Mouse (Mus musculus) adrenal gland, adult 8-10 months (tissue): ENCODE data around the gene Plekha6. TPM values are rescaled to one million over a fixed set of nuclear protein-coding genes. Genes with fewer than 3 reads are reported as not detected.

Experiments
- DNase-seq: peaks from one replicate; pipeline ENCODE4 v3.0.0; 2022
- total RNA-seq, 4 experiments: library from RNA; stranded (reverse); gene quantifications; 2 replicates each; pipeline ENCODE4 v1.2.4; 2022

The Plekha6 gene
- 10 to 100 TPM; 16.1 to 56.7 (median 33.1) TPM for total RNA-seq

DNA sequence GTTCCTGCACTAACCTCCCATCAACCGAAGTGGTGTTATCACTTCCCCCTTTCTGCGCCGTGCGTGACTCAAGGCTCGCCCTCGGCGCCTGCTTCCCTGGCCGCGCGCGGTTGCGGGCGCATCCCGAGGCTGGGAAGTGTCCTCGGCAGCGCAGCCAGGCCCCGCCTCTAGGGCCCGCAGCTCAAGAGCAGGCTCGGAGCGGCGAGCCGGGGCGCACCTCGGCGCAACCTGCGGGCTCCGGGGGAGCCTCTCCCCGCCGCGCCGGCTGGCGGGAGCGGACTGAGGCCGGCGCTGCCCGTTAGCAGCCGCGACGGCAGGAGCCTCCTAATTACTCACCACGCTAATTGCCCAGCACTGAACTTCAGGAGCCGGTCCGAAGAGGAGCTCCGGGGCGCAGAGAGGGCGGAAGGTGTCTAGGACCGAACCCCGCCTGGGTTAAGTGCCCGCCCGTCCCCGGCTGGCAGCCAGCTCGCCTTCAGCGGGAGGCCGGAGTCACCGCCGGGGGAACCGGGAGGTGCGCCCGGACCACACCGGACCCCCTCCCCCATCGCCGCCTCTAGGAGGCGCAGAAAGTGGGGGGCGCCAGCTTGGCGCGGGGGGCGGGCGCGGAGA, at the start of gene Plekha6:
Gene Plekha6 (plus strand): TSS at position 391 of the 612 bp plus-strand sequence.
- DNase-seq, result no peak

- no peak for DNase-seq
These were observed 47.9 kb upstream of the Plekha6 start for GRCm38 (mm10) chr1:133116108-133116507.

DNA sequence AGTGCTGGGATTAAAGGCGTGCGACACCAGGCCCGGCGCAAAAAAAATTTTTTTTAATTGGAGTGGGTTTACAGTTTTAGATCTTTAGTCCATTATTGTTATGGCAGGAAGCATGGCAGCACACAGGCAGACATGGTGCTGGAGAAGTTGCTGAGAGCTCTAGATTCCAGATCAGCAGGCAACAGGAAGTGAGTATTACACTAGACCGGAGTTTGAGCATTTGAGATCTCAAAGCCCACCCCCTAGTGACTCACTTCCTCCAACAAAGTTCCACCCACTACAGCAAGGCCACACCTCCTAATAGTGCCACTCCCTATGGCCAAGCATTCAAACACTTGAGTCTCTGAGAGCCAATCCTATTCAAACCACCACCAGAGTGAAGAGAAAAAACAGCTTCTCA, 45.9 kb upstream of the Plekha6 start:
- no peak for DNase-seq

- DNase-seq, result no peak
These were observed 45.2 kb upstream of the Plekha6 start for GRCm38 (mm10) chr1:133118844-133119243.

GRCm38 (mm10) chr1:133119931-133120712, 43.9 kb upstream of the Plekha6 start:
- no peak for DNase-seq

DNA sequence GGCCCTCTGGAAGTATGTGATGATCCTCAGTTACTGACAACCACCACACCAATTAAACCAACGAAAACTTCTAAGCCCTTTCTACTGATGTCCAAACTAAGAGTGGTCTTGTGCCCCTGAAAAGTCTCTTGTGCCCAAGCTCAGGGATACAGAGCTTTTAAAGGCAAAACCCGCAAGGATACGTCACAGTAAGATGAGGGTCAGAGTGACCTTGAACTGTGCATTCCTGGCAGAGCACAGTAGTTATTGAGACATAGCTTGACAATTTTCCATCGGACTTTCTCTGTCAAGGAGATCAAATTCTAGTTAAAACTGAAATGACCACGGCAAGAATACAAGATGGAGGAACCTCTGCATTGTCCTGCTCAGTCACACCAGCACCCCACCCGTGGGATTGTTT, 42.8 kb upstream of the Plekha6 start:
- no peak for DNase-seq

DNA sequence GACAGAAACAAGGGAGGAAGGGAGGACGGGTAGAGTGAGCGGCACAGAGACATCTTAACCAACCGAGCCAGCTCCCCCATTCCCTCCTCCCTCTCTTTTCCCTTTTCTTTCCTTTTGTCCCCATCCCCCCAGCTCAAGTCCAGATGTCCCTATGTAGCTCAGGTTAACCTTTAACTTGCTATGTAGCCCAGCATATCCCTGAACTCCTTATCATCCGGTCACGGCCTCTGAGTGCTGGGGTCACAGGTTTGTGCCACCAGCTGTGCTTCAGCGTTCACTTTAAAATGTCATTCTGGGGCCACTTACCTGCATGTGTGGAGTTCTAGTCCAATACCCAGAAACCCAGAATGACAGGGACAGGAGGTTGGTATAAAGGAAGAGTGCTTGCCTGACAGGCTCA, 39.9 kb upstream of the Plekha6 start:
- DNase-seq, result no peak

- no peak for DNase-seq
These were observed 38.2 kb upstream of the Plekha6 start for GRCm38 (mm10) chr1:133125640-133126364.

GRCm38 (mm10) chr1:133126365-133126740, 37.7 kb upstream of the Plekha6 start:
- DNase-seq, result no peak

DNA sequence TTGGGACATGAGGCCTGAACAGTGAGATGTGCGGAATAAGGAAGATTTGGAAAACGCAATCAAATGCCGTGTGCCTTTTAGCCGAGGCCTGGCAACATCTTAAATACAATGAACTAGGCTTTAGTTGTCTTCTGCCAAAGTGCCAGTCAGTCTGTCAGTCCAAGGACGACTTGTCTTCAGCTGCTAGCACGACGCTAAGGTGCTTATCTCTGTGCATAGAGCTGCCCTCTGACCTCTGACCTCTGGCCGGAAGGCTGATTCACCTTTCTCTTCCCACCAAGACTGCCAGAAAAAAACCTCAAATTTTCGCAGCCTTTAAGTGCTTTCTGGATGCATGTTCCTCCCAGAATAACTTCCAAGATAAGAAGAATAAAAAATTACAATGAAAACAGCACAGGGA, 36.7 kb upstream of the Plekha6 start:
- no peak for DNase-seq

GRCm38 (mm10) chr1:133129471-133130221, 34.4 kb upstream of the Plekha6 start:
- no peak for DNase-seq

DNA sequence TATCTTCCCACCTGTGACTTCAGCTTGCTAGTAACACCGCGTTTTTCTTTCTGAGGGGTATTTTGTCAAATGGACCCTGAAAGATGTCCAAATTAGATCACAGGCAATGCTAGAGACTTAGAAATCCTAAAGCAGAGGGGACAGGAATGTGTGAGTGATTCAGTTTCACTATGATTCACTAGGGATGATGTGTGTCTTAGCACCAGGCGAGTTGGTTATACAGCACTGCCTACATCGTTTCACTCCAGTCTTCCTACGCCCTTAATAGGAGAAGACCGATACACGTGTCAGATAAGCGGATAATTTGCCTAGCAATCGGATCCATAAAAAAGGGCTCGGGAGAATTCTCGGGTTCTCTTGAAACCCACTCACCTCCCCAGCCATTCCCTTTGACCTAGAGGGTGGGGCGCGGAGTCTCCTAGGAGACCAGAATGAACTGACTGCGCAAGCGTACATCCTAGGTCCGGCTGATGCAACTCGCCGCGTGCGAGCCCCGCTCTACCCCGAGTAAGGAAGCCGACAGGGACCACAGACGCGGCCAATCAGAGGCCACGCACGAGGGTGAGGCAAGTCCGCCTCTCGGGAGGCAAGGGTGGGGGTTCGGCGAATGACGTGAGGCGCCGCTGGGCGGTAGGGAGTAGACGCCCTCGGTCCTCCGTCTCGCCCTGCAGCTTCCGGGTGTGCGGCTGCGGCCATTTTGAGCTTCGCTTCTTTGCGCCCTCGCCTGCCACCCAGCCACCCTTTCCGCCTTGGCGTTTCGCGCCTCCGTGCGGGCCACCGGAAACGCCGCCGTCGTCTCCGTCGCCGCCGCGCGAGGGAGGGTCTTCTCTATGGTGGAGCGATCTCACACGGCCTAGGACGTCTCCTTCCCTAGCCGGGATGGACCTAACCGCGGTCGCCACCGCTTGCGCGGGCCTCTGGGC, 33.1 kb upstream of the Plekha6 start, which contains the start of gene Ppp1r15b:
Gene Ppp1r15b (plus strand): TSS at position 506 of the 923 bp plus-strand sequence.
- peak; percentile 100 for DNase-seq

DNA sequence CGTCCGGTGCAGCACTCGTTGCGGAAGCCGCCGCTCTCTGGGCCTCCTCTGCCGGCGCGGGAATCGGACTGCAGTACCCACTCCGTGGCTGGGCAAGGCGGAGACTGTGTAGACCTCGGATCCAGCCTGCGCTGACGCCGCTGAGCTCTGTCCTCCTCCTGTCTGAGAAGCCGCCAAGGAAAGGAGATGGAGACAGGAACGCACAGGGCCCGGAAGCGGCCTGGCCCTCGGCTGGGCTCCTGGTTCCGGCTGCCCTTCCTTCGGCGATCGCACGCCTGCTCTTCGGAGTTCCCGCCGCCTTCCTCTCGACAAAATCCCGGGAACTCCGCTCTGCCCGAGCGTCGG, 32.5 kb upstream of the Plekha6 start:
- DNase-seq, result no peak

DNA sequence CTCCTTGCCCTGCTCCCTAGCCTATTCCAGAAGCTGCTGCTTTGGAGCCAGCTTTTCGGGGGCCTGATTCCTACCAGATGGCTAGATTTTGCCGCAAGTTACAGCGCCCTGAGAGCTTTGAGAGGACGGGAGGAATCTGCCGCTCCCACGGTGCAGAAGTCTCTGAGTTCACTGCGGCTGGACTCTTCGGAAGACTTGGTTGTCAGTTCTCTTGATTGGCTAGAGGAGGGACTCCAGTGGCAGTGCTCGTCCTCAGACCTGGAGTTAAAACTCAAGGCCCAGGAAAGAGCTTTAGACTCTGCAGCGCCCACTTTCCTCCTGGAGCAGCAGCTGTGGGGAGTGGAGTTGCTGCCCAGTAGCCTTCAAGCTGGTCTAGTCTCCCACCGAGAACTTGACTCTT, 32.1 kb upstream of the Plekha6 start:
- no peak for DNase-seq

DNA sequence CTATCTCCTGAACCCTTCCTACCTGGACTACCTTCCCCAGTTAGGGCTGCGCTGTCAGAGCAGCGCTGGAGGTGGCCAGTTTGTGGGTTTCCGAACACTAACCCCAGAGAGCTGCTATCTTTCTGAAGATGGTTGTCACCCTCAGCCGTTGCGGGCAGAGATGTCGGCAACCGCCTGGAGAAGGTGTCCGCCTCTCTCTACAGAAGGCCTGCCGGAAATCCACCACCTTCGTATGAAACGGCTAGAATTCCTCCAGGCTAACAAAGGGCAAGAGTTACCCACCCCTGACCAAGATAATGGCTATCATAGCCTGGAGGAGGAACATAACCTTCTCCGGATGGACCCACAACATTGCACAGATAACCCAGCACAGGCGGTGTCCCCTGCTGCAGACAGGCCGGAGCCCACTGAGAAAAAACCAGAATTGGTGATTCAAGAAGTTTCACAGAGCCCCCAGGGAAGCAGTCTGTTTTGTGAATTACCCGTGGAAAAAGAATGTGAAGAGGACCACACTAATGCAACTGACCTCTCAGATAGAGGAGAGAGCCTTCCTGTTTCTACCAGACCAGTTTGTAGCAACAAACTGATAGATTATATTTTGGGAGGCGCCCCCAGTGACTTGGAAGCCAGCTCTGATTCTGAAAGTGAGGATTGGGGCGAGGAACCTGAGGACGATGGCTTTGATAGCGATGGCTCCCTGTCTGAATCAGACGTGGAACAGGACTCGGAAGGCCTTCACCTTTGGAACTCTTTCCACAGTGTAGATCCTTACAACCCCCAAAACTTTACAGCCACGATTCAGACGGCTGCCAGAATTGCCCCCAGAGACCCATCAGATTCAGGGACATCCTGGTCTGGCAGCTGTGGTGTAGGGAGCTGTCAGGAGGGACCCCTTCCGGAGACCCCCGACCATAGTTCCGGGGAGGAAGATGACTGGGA, 31.4 kb upstream of the Plekha6 start:
- no peak for DNase-seq

DNA sequence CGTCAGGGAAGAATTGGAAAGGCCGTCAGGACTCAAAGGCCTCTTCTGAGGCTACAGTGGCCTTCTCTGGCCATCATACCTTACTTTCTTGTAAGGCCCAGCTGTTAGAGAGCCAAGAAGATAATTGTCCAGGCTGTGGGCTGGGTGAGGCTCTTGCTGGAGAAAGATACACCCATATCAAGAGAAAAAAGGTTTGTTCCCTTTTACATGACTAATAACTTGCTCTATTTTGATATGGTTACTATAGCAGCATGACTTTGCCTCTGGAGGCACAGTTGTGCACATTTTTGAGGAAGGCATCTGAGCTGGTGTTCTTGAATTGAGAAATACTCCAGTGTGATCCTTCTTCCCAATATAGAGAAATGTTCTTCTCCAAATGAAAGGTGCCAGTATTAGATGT, 30.6 kb upstream of the Plekha6 start:
- no peak for DNase-seq

GRCm38 (mm10) chr1:133134071-133134470, 29.9 kb upstream of the Plekha6 start:
- no peak for DNase-seq

GRCm38 (mm10) chr1:133134881-133135280, 29.1 kb upstream of the Plekha6 start:
- DNase-seq, result no peak

DNA sequence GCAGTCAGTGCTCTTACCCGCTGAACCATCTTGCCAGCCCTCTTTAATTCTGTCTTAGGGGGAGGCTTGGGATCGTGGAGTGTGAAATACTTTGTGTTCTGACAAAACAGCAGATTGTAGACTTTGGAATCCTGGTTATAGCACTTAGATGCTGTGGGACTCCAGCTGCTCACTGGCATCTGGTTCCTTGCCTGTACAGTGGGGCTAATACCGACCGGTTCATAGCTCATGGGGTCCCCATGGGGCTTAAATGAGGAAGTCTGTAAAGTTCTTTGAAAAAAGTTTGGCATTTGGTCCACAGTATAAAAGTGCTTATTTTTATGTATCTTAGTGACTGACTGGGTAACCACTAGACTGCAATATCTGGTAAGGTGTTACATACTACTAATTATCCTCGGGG, 28.2 kb upstream of the Plekha6 start:
- no peak for DNase-seq

DNA sequence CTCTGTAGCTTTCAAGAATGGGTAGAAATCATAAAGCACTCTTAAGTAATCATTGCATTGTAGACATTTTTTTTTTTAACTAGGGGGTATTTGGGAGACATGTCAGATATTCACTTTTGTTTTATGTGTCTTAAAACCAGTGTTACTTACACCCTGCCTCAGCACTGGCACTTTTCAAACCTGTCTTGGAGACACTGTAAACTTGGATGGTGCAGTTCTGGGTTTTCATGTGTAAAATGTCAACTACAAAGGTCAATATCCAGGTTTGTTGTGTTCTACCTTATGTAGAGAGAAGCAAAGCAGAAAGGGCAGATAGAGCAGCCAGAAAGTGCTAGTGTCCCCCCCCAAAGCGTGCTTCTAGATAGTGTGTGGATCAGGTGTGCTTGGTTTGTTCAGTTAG, 25.6 kb upstream of the Plekha6 start:
- DNase-seq, result no peak
